Mouse (Mus musculus): ENCODE measurements around the gene Scrn3. TPM values are rescaled to one million over a fixed set of nuclear protein-coding genes. Genes with fewer than 3 reads are reported as not detected.

Scrn3 gene
- polyA plus RNA-seq (2015; fragmentation: Nextera tagmentation; extraction: Ambion mirVana) = 26.3 and 30.4 TPM in 2 replicates

GRCm38 (mm10) chr2:73312152-73313116 is at the start of gene Scrn3, which contains the start of gene Cir1:
Gene Scrn3, plus strand, starts transcription at chr2:73312601.
Gene Cir1, minus strand, starts transcription at chr2:73312701.
- WGBS (ENCODE audit: insufficient replicate concordance) = under 1% methylated on average over 64 of the region's 64 CpGs
- Histone ChIP-seq H3K27ac (peak within 1 kb of the TSS; percentile 97), H3K36me3 (peaks cover 39% of the 10 kb centered on the region), H3K27me3 (no peaks in the 10 kb centered on the region), H3K4me3 (replicated peaks) (peak within 1 kb of the TSS; percentile 91), H3K9ac (peak within 1 kb of the TSS; percentile 91), H3K4me2 (peak within 1 kb of the TSS; percentile 77), H3K9me3 (replicated peaks) (no peaks in the 10 kb centered on the region), H3K4me1 (replicated peaks) (peaks cover 33% of the 10 kb centered on the region)
- peak; percentile 92 for DNase-seq
- ATAC-seq (ENCODE audit: low read depth) = peak; percentile 94

- peaks cover 10% of the 10 kb centered on the region for H3K4me1 ChIP-seq (replicated peaks)
- H3K9ac ChIP-seq = no peak overlapping the region
- peak overlapping the region; percentile 36 for H3K4me3 ChIP-seq (replicated peaks)
- H3K9me3 ChIP-seq (replicated peaks) = no peaks in the 10 kb centered on the region
- peak overlapping the region; percentile 51 for H3K4me2 ChIP-seq
- ATAC-seq (ENCODE audit: low read depth) (no peak), DNase-seq (no peak)
- H3K27me3 ChIP-seq = peaks cover 80% of the 10 kb centered on the region
- H3K27ac ChIP-seq = no peak overlapping the region
- WGBS (ENCODE audit: insufficient replicate concordance) = 8% methylated on average over 16 of the region's 16 CpGs
- H3K36me3 ChIP-seq = no peaks in the 10 kb centered on the region
These were observed 49.1 kb upstream of the Scrn3 start for GRCm38 (mm10) chr2:73263172-73263765.

GRCm38 (mm10) chr2:73263794-73264610 is 48.4 kb upstream of the Scrn3 start:
- WGBS (ENCODE audit: insufficient replicate concordance) = 3% methylated on average over 38 of the region's 38 CpGs
- H3K4me3 ChIP-seq (replicated peaks) = peak overlapping the region; percentile 36
- no peak overlapping the region for H3K9ac ChIP-seq
- H3K4me2 ChIP-seq = peak overlapping the region; percentile 51
- H3K4me1 ChIP-seq (replicated peaks) = peaks cover 10% of the 10 kb centered on the region
- H3K27me3 ChIP-seq = peaks cover 81% of the 10 kb centered on the region
- ATAC-seq (ENCODE audit: low read depth) = no peak
- no peak for DNase-seq
- H3K36me3 ChIP-seq = no peaks in the 10 kb centered on the region
- no peak overlapping the region for H3K27ac ChIP-seq
- no peaks in the 10 kb centered on the region for H3K9me3 ChIP-seq (replicated peaks)

- Histone ChIP-seq H3K36me3 (no peaks in the 10 kb centered on the region), H3K27me3 (peaks cover 85% of the 10 kb centered on the region), H3K4me1 (replicated peaks) (peaks cover 10% of the 10 kb centered on the region), H3K4me2 (peak overlapping the region; percentile 51; the same call in 1 of the 2 replicates), H3K27ac (no peak overlapping the region), H3K9me3 (replicated peaks) (no peaks in the 10 kb centered on the region), H3K4me3 (replicated peaks) (0 out of 2 replicates have a peak overlapping the region, but pooled peaks have one; percentile 36), H3K9ac (no peak overlapping the region)
- 5% methylated on average over 11 of the region's 11 CpGs for WGBS (ENCODE audit: insufficient replicate concordance)
- no peak for DNase-seq
- no peak for ATAC-seq (ENCODE audit: low read depth)
These were observed 47.7 kb upstream of the Scrn3 start for GRCm38 (mm10) chr2:73264611-73265195.

GRCm38 (mm10) chr2:73266011-73266410 is 46.4 kb upstream of the Scrn3 start:
- Histone ChIP-seq H3K9ac (no peak overlapping the region), H3K27ac (no peak overlapping the region), H3K4me2 (no peak overlapping the region), H3K4me3 (replicated peaks) (no peak overlapping the region), H3K36me3 (no peaks in the 10 kb centered on the region), H3K27me3 (peaks cover 95% of the 10 kb centered on the region), H3K4me1 (replicated peaks) (peaks cover 16% of the 10 kb centered on the region), H3K9me3 (replicated peaks) (no peaks in the 10 kb centered on the region)
- ATAC-seq (ENCODE audit: low read depth) (no peak), DNase-seq (no peak)
- WGBS (ENCODE audit: insufficient replicate concordance) = 6% methylated on average over 5 of the region's 5 CpGs

- H3K9me3 ChIP-seq (replicated peaks) = no peaks in the 10 kb centered on the region
- no peak overlapping the region for H3K27ac ChIP-seq
- 17% methylated on average over 1 of the region's 1 CpGs for WGBS (ENCODE audit: insufficient replicate concordance)
- DNase-seq (no peak), ATAC-seq (ENCODE audit: low read depth) (no peak)
- no peak overlapping the region for H3K4me2 ChIP-seq
- no peak overlapping the region for H3K9ac ChIP-seq
- peaks cover 98% of the 10 kb centered on the region for H3K27me3 ChIP-seq
- H3K36me3 ChIP-seq = no peaks in the 10 kb centered on the region
- H3K4me3 ChIP-seq (replicated peaks) = no peak overlapping the region
- H3K4me1 ChIP-seq (replicated peaks) = peaks cover 22% of the 10 kb centered on the region
These were observed 45.8 kb upstream of the Scrn3 start for GRCm38 (mm10) chr2:73266623-73267022.

GRCm38 (mm10) chr2:73267231-73267630 is 45.2 kb upstream of the Scrn3 start:
- H3K4me2 ChIP-seq = no peak overlapping the region
- H3K9ac ChIP-seq = no peak overlapping the region
- no peak overlapping the region for H3K27ac ChIP-seq
- DNase-seq (no peak), ATAC-seq (ENCODE audit: low read depth) (no peak)
- 19% methylated on average over 3 of the region's 3 CpGs for WGBS (ENCODE audit: insufficient replicate concordance)
- no peaks in the 10 kb centered on the region for H3K9me3 ChIP-seq (replicated peaks)
- no peaks in the 10 kb centered on the region for H3K36me3 ChIP-seq
- H3K4me1 ChIP-seq (replicated peaks) = peaks cover 28% of the 10 kb centered on the region
- no peak overlapping the region for H3K4me3 ChIP-seq (replicated peaks)
- peaks cover 98% of the 10 kb centered on the region for H3K27me3 ChIP-seq

GRCm38 (mm10) chr2:73267818-73268217 is 44.6 kb upstream of the Scrn3 start:
- ATAC-seq (ENCODE audit: low read depth) (no peak), DNase-seq (no peak)
- Histone ChIP-seq H3K4me2 (no peak overlapping the region), H3K27ac (no peak overlapping the region), H3K27me3 (peaks cover 98% of the 10 kb centered on the region), H3K4me3 (replicated peaks) (no peak overlapping the region), H3K4me1 (replicated peaks) (peaks cover 31% of the 10 kb centered on the region), H3K36me3 (no peaks in the 10 kb centered on the region), H3K9ac (no peak overlapping the region), H3K9me3 (replicated peaks) (no peaks in the 10 kb centered on the region)
- 2% methylated on average over 4 of the region's 4 CpGs for WGBS (ENCODE audit: insufficient replicate concordance)

GRCm38 (mm10) chr2:73268281-73268680 is 44.1 kb upstream of the Scrn3 start:
- ATAC-seq (ENCODE audit: low read depth) = no peak
- Histone ChIP-seq H3K9ac (no peak overlapping the region), H3K9me3 (replicated peaks) (no peaks in the 10 kb centered on the region), H3K4me3 (replicated peaks) (no peak overlapping the region), H3K4me1 (replicated peaks) (peaks cover 36% of the 10 kb centered on the region), H3K27ac (no peak overlapping the region), H3K36me3 (no peaks in the 10 kb centered on the region), H3K4me2 (no peak overlapping the region), H3K27me3 (peaks cover 98% of the 10 kb centered on the region)
- 2% methylated on average over 12 of the region's 12 CpGs for WGBS (ENCODE audit: insufficient replicate concordance)
- no peak for DNase-seq

- Histone ChIP-seq H3K9me3 (replicated peaks) (no peaks in the 10 kb centered on the region), H3K27me3 (peaks cover 98% of the 10 kb centered on the region), H3K4me1 (replicated peaks) (peaks cover 37% of the 10 kb centered on the region), H3K4me2 (no peak overlapping the region), H3K27ac (no peak overlapping the region), H3K9ac (no peak overlapping the region), H3K36me3 (no peaks in the 10 kb centered on the region), H3K4me3 (replicated peaks) (no peak overlapping the region)
- no peak for DNase-seq
- 6% methylated on average over 8 of the region's 8 CpGs for WGBS (ENCODE audit: insufficient replicate concordance)
- ATAC-seq (ENCODE audit: low read depth) = no peak
These were observed 43.5 kb upstream of the Scrn3 start for GRCm38 (mm10) chr2:73268836-73269395.
